Mouse (Mus musculus) CH12.LX (cell line): ENCODE measurements around the gene Tcf7l1. TPM values are rescaled to one million over a fixed set of nuclear protein-coding genes. Genes with fewer than 3 reads are reported as not detected.
A peak's percentile ranks its signal among the peaks of the same experiment; 100 is the strongest.

ENCODE experiments used
- DNase-seq: peaks from one replicate; pipeline ENCODE4 v3.0.0-alpha.2; 2013; ENCODE audit errors: extremely low read depth
- H3K27ac ChIP-seq: 2 replicates; pipeline ENCODE4 v1.5.1; 2012; ENCODE audit warnings: low read depth, mild to moderate bottlenecking, control low read depth, moderate library complexity; ENCODE audit not compliant: insufficient read depth
- H3K27me3 ChIP-seq: replicated peaks from 2 replicates; pipeline ENCODE3; 2012; ENCODE audit warnings: inconsistent platforms
- H3K36me3 ChIP-seq, 2 experiments: replicated peaks in 1 of 2; 2 replicates each; pipeline versions ENCODE3 to v1.6.1; 2012; ENCODE audit warnings: inconsistent platforms in 1 of 2, low read length in 1 of 2, mild to moderate bottlenecking in 1 of 2, mixed read lengths in 1 of 2, moderate library complexity in 1 of 2; ENCODE audit not compliant: control insufficient read depth in 1 of 2, insufficient read depth in 1 of 2
- H3K4me1 ChIP-seq, 2 experiments: 2 replicates each; pipeline ENCODE4 v1.6.1; 2012; ENCODE audit warnings: inconsistent platforms in 1 of 2, moderate library complexity in 1 of 2; ENCODE audit not compliant: insufficient read depth in 2 of 2, control insufficient read depth in 1 of 2
- H3K4me2 ChIP-seq: 2 replicates; pipeline ENCODE4 v1.6.1; 2012; ENCODE audit warnings: low read depth, mild to moderate bottlenecking, control low read depth; ENCODE audit not compliant: poor library complexity, insufficient read depth, severe bottlenecking
- H3K4me3 ChIP-seq, 3 experiments: fragments of 150-350 bp in 1 of 3; sonication (generic) in 1 of 3; replicated peaks in 1 of 3; 2 replicates each; pipeline versions ENCODE3 to v1.5.1; 2011 to 2012; ENCODE audit warnings: low read depth in 2 of 3, low read length in 2 of 3, mild to moderate bottlenecking in 2 of 3, moderate library complexity in 2 of 3, control low read depth in 1 of 3, improper control_type of control experiment in 1 of 3, inconsistent platforms in 1 of 3, mixed read lengths in 1 of 3; ENCODE audit not compliant: poor library complexity in 1 of 3
- H3K79me2 ChIP-seq: replicated peaks from 2 replicates; pipeline ENCODE4 v1.6.1; 2012; ENCODE audit warnings: mild to moderate bottlenecking, moderate library complexity; ENCODE audit not compliant: control insufficient read depth, poor library complexity, insufficient read depth, severe bottlenecking; ENCODE audit errors: extremely low read depth
- H3K9ac ChIP-seq: 2 replicates; pipeline ENCODE4 v1.6.1; 2012; ENCODE audit warnings: low read depth, mild to moderate bottlenecking, control low read depth, moderate library complexity; ENCODE audit not compliant: insufficient read depth
- H3K9me3 ChIP-seq: replicated peaks from 2 replicates; pipeline ENCODE3; 2012; ENCODE audit warnings: low read length, inconsistent platforms, mixed read lengths
- GABPA ChIP-seq: IDR thresholded peaks from 2 replicates; pipeline ENCODE4 v1.6.1; 2012; ENCODE audit warnings: low read depth, low read length, improper control_type of control experiment, inconsistent platforms; ENCODE audit not compliant: insufficient replicate concordance
- HCFC1 ChIP-seq: IDR thresholded peaks from 2 replicates; pipeline ENCODE4 v1.6.1; 2012; ENCODE audit warnings: low read depth, mild to moderate bottlenecking, inconsistent platforms, low read length, improper control_type of control experiment
- IRF4 ChIP-seq: IDR thresholded peaks from 2 replicates; pipeline ENCODE4 v1.6.1; 2014; ENCODE audit warnings: low read depth, mild to moderate bottlenecking, inconsistent platforms, low read length, improper control_type of control experiment
- KAT2A ChIP-seq: IDR thresholded peaks from 2 replicates; pipeline ENCODE4 v1.6.1; 2012; ENCODE audit warnings: low read length, improper control_type of control experiment, inconsistent platforms; ENCODE audit not compliant: insufficient replicate concordance
- MAFK ChIP-seq: IDR thresholded peaks from 2 replicates; pipeline ENCODE4 v1.6.1; 2011; ENCODE audit warnings: low read length, improper control_type of control experiment; ENCODE audit not compliant: insufficient replicate concordance
- MAZ ChIP-seq: IDR thresholded peaks from 2 replicates; pipeline ENCODE4 v1.6.1; 2012; ENCODE audit warnings: low read depth, mild to moderate bottlenecking, inconsistent platforms, low read length, improper control_type of control experiment, moderate library complexity
- MXI1 ChIP-seq: IDR thresholded peaks from 2 replicates; pipeline ENCODE4 v1.6.1; 2011; ENCODE audit warnings: mild to moderate bottlenecking, low read depth, low read length, improper control_type of control experiment
- PAX5 ChIP-seq: IDR thresholded peaks from 2 replicates; pipeline ENCODE4 v1.6.1; 2012; ENCODE audit warnings: low read length, inconsistent platforms, mixed read lengths
- SMC3 ChIP-seq: IDR thresholded peaks from 2 replicates; pipeline ENCODE4 v1.6.1; 2011; ENCODE audit warnings: low read depth, low read length, improper control_type of control experiment
- TCF12 ChIP-seq: IDR thresholded peaks from 2 replicates; pipeline ENCODE4 v1.6.1; 2014; ENCODE audit warnings: low read depth, mild to moderate bottlenecking, inconsistent platforms, low read length, improper control_type of control experiment
- USF1 ChIP-seq: IDR thresholded peaks from 2 replicates; pipeline ENCODE4 v1.6.1; 2014; ENCODE audit warnings: low read depth, mild to moderate bottlenecking, inconsistent platforms, low read length, improper control_type of control experiment
- ZMIZ1 ChIP-seq: IDR thresholded peaks from 2 replicates; pipeline ENCODE4 v1.6.1; 2012; ENCODE audit warnings: low read depth, mild to moderate bottlenecking, inconsistent platforms, low read length, improper control_type of control experiment
- ZNF384 ChIP-seq: IDR thresholded peaks from 2 replicates; pipeline ENCODE4 v1.6.1; 2012; ENCODE audit warnings: low read depth, low read length, improper control_type of control experiment, inconsistent platforms
- dilution Hi-C: fragments of 300-500 bp; cut with MboI; formaldehyde crosslinking; loops from 2 replicates; pipeline ENCODE4 v1.14.3; 2020; ENCODE audit warnings: low sequenced_read_pairs; ENCODE audit not compliant: extremely low pct_unique_long_range_greater_than_20kb, extremely low pct_ligation_motif_present
- in situ Hi-C: fragments of 300-500 bp; cut with MboI; formaldehyde crosslinking; loops from 3 replicates; pipeline ENCODE4 v1.14.3; 2019; ENCODE audit warnings: low sequenced_read_pairs, low pct_ligation_motif_present, low pct_unique_long_range_greater_than_20kb, mixed read lengths
- polyA plus RNA-seq: library from polyadenylated mRNA; unstranded; fragments of >175 nt; gene quantifications from 2 replicates; pipeline ENCODE4 v1.2.1, GENCODE M21; 2012; ENCODE audit warnings: low read depth; ENCODE audit not compliant: insufficient read length
- total RNA-seq, 2 experiments: library from RNA; depleted of rRNA; stranded (reverse); fragments of 300-350 nt in 1 of 2; fragments of >200 nt in 1 of 2; gene quantifications; 2 replicates each; pipeline ENCODE4 v1.2.3; 2012 to 2014

Gene Tcf7l1
- total and polyA plus RNA-seq, 3 experiments, result 0.13 to 9.9 (median 0.47) TPM

GRCm38 (mm10) chr6:72600216-72600615 is 188.8 kb downstream of the Tcf7l1 start:
- no peak overlapping the region for H3K4me3 ChIP-seq
- dilution Hi-C loops, result no loop called here
- H3K27ac ChIP-seq, result no peak overlapping the region
- H3K9ac ChIP-seq, result no peak overlapping the region
- DNase-seq, result no peak
- peaks cover 6 to 36% of the 10 kb centered on the region in 2 experiments for H3K4me1 ChIP-seq
- H3K79me2 ChIP-seq, result no peaks in the 10 kb centered on the region
- peaks cover 0 to 45% of the 10 kb centered on the region in 2 experiments for H3K36me3 ChIP-seq
- no peak overlapping the region for H3K4me2 ChIP-seq
- H3K9me3 ChIP-seq, result no peaks in the 10 kb centered on the region
- in situ Hi-C loops, result loop anchor here (5.0 kb wide), 1 partner anchor 37 kb away; no protein-coding TSS in a partner anchor
- TF ChIP-seq TCF12, result no peak
- no peak for TF ChIP-seq MAFK
- no peak for TF ChIP-seq HCFC1
- TF ChIP-seq ZMIZ1, result no peak
- no peak for TF ChIP-seq MAZ
- TF ChIP-seq GABPA, result no peak
- TF ChIP-seq ZNF384, result no peak
- TF ChIP-seq USF1, result no peak
- no peak for TF ChIP-seq MXI1
- no peak for TF ChIP-seq SMC3
- no peaks in the 10 kb centered on the region for H3K27me3 ChIP-seq

- Histone ChIP-seq H3K4me3 (peak overlapping the region; percentile 72 to 89 (median 81)), H3K36me3 (peaks cover 0 to 38% of the 10 kb centered on the region in 2 experiments), H3K27me3 (no peaks in the 10 kb centered on the region), H3K4me2 (peak overlapping the region; percentile 39), H3K4me1 (peaks cover 6 to 36% of the 10 kb centered on the region in 2 experiments), H3K9me3 (no peaks in the 10 kb centered on the region), H3K9ac (peak overlapping the region; percentile 62), H3K27ac (no peak overlapping the region), H3K79me2 (no peaks in the 10 kb centered on the region)
- TF ChIP-seq ZNF384 (no peak), IRF4 (no peak), KAT2A (no peak), PAX5 (no peak)
- dilution Hi-C loops (no loop called here), in situ Hi-C loops (no loop called here)
- DNase-seq, result no peak
These were observed 190.1 kb downstream of the Tcf7l1 start for GRCm38 (mm10) chr6:72598791-72599557.
